Mouse (Mus musculus): ENCODE results near the gene Nr1i2. TPM values are rescaled to one million over a fixed set of nuclear protein-coding genes. Genes with fewer than 3 reads are reported as not detected.
"Not testable (repeated sequence)": the region's sequence is repeated elsewhere in the genome, so short reads cannot be mapped to it uniquely, and the experiment has no call there.

Gene Nr1i2
- polyA plus RNA-seq (2015; fragmentation: Nextera tagmentation; extraction: Ambion mirVana) = not detected in 2 replicates

GRCm38 (mm10) chr16:38294685-38295348 is at the start of gene Nr1i2:
Gene Nr1i2 (minus strand): TSS chr16:38294824.
- WGBS = 79% methylated on average over 7 of the region's 7 CpGs
- no peak within 1 kb of the TSS for H3K27ac ChIP-seq
- no peak within 1 kb of the TSS for H3K4me3 ChIP-seq
- H3K9me3 ChIP-seq (replicated peaks) = no peaks in the 10 kb centered on the region
- H3K4me2 ChIP-seq = no peak within 1 kb of the TSS
- no peaks in the 10 kb centered on the region for H3K4me1 ChIP-seq
- H3K9ac ChIP-seq = no peak within 1 kb of the TSS
- no peaks in the 10 kb centered on the region for H3K27me3 ChIP-seq
- H3K36me3 ChIP-seq (ENCODE audit: poor library complexity, severe bottlenecking) = no peaks in the 10 kb centered on the region
- no peak for ATAC-seq

GRCm38 (mm10) chr16:38341396-38342324 is 47.0 kb upstream of the Nr1i2 start, which contains the start of gene Maats1:
Gene Maats1 (minus strand): TSS chr16:38342143.
- Histone ChIP-seq H3K9ac (peak within 1 kb of the TSS; percentile 68), H3K27me3 (no peaks in the 10 kb centered on the region), H3K4me3 (peak within 1 kb of the TSS; percentile 41), H3K4me1 (peaks cover 9% of the 10 kb centered on the region; the same call in 1 of the 2 replicates), H3K36me3 (ENCODE audit: poor library complexity, severe bottlenecking) (no peaks in the 10 kb centered on the region), H3K27ac (no peak within 1 kb of the TSS), H3K9me3 (replicated peaks) (no peaks in the 10 kb centered on the region), H3K4me2 (peak within 1 kb of the TSS; percentile 70)
- ATAC-seq = peak; percentile 95
- 10% methylated on average over 30 of the region's 30 CpGs for WGBS

- H3K9me3 ChIP-seq (replicated peaks); H3K4me1 ChIP-seq; H3K4me2 ChIP-seq; H3K4me3 ChIP-seq; H3K27ac ChIP-seq; ATAC-seq; H3K9ac ChIP-seq; H3K36me3 ChIP-seq (ENCODE audit: poor library complexity, severe bottlenecking); H3K27me3 ChIP-seq: not testable (repeated sequence)
- 86% methylated on average over 4 of the region's 4 CpGs for WGBS
Observed at GRCm38 (mm10) chr16:38338077-38338476, 43.5 kb upstream of the Nr1i2 start.

- no peaks in the 10 kb centered on the region for H3K4me1 ChIP-seq
- no peak overlapping the region for H3K9ac ChIP-seq
- H3K27me3 ChIP-seq = no peaks in the 10 kb centered on the region
- no peak overlapping the region for H3K27ac ChIP-seq
- no peak for ATAC-seq
- H3K4me2 ChIP-seq = no peak overlapping the region
- H3K36me3 ChIP-seq (ENCODE audit: poor library complexity, severe bottlenecking) = no peaks in the 10 kb centered on the region
- no peaks in the 10 kb centered on the region for H3K9me3 ChIP-seq (replicated peaks)
- WGBS = 44% methylated on average over 6 of the region's 6 CpGs
- no peak overlapping the region for H3K4me3 ChIP-seq
Observed at GRCm38 (mm10) chr16:38334431-38334830, 39.8 kb upstream of the Nr1i2 start.

GRCm38 (mm10) chr16:38329340-38329739 is 34.7 kb upstream of the Nr1i2 start:
- no peaks in the 10 kb centered on the region for H3K27me3 ChIP-seq
- no peaks in the 10 kb centered on the region for H3K4me1 ChIP-seq
- H3K27ac ChIP-seq = no peak overlapping the region
- H3K9ac ChIP-seq = no peak overlapping the region
- no peaks in the 10 kb centered on the region for H3K9me3 ChIP-seq (replicated peaks)
- no peak overlapping the region for H3K4me3 ChIP-seq
- ATAC-seq = no peak
- no peak overlapping the region for H3K4me2 ChIP-seq
- H3K36me3 ChIP-seq (ENCODE audit: poor library complexity, severe bottlenecking) = no peaks in the 10 kb centered on the region
- WGBS = 94% methylated on average over 3 of the region's 3 CpGs

- Histone ChIP-seq H3K4me3 (no peak overlapping the region), H3K27ac (no peak overlapping the region), H3K36me3 (ENCODE audit: poor library complexity, severe bottlenecking) (no peaks in the 10 kb centered on the region), H3K4me2 (no peak overlapping the region), H3K4me1 (no peaks in the 10 kb centered on the region), H3K9ac (no peak overlapping the region), H3K27me3 (no peaks in the 10 kb centered on the region), H3K9me3 (replicated peaks) (no peaks in the 10 kb centered on the region)
- ATAC-seq = no peak
- WGBS = 84% methylated on average over 11 of the region's 11 CpGs
Observed at GRCm38 (mm10) chr16:38326778-38327397, 32.3 kb upstream of the Nr1i2 start.

GRCm38 (mm10) chr16:38324311-38324710 is 29.7 kb upstream of the Nr1i2 start:
- WGBS = 91% methylated on average over 15 of the region's 15 CpGs
- Histone ChIP-seq H3K36me3 (ENCODE audit: poor library complexity, severe bottlenecking) (no peaks in the 10 kb centered on the region), H3K4me2 (no peak overlapping the region), H3K27ac (no peak overlapping the region), H3K9ac (no peak overlapping the region), H3K4me1 (no peaks in the 10 kb centered on the region), H3K4me3 (no peak overlapping the region), H3K9me3 (replicated peaks) (no peaks in the 10 kb centered on the region), H3K27me3 (no peaks in the 10 kb centered on the region)
- ATAC-seq = no peak

GRCm38 (mm10) chr16:38321452-38321935 is 26.9 kb upstream of the Nr1i2 start:
- H3K9me3 ChIP-seq (replicated peaks) = no peaks in the 10 kb centered on the region
- no peak overlapping the region for H3K27ac ChIP-seq
- 36% methylated on average over 17 of the region's 17 CpGs for WGBS
- ATAC-seq = peak; percentile 85
- no peaks in the 10 kb centered on the region for H3K36me3 ChIP-seq (ENCODE audit: poor library complexity, severe bottlenecking)
- H3K4me1 ChIP-seq = no peaks in the 10 kb centered on the region
- peak overlapping the region; percentile 50; the same call in 1 of the 2 replicates for H3K9ac ChIP-seq
- peak overlapping the region; percentile 53 for H3K4me2 ChIP-seq
- no peaks in the 10 kb centered on the region for H3K27me3 ChIP-seq
- peak overlapping the region; percentile 17 for H3K4me3 ChIP-seq

GRCm38 (mm10) chr16:38319087-38319486 is 24.5 kb upstream of the Nr1i2 start:
- WGBS = 89% methylated on average over 4 of the region's 4 CpGs
- H3K4me2 ChIP-seq = no peak overlapping the region
- no peak for ATAC-seq
- no peaks in the 10 kb centered on the region for H3K9me3 ChIP-seq (replicated peaks)
- H3K27ac ChIP-seq = no peak overlapping the region
- H3K4me3 ChIP-seq = no peak overlapping the region
- no peaks in the 10 kb centered on the region for H3K4me1 ChIP-seq
- H3K27me3 ChIP-seq = no peaks in the 10 kb centered on the region
- no peaks in the 10 kb centered on the region for H3K36me3 ChIP-seq (ENCODE audit: poor library complexity, severe bottlenecking)
- no peak overlapping the region for H3K9ac ChIP-seq

- Histone ChIP-seq H3K27me3 (no peaks in the 10 kb centered on the region), H3K4me2 (no peak overlapping the region), H3K27ac (no peak overlapping the region), H3K4me1 (no peaks in the 10 kb centered on the region), H3K36me3 (ENCODE audit: poor library complexity, severe bottlenecking) (no peaks in the 10 kb centered on the region), H3K9me3 (replicated peaks) (no peaks in the 10 kb centered on the region), H3K4me3 (no peak overlapping the region), H3K9ac (no peak overlapping the region)
- 77% methylated on average over 9 of the region's 9 CpGs for WGBS
- no peak for ATAC-seq
Observed at GRCm38 (mm10) chr16:38318492-38318891, 23.9 kb upstream of the Nr1i2 start.

GRCm38 (mm10) chr16:38308195-38308594 is 13.6 kb upstream of the Nr1i2 start:
- H3K9ac ChIP-seq = no peak overlapping the region
- ATAC-seq = no peak

GRCm38 (mm10) chr16:38307651-38308050 is 13.0 kb upstream of the Nr1i2 start:
- no peak for ATAC-seq
- no peak overlapping the region for H3K9ac ChIP-seq
- H3K4me2 ChIP-seq = no peak overlapping the region
- no peak overlapping the region for H3K4me3 ChIP-seq
- no peaks in the 10 kb centered on the region for H3K27me3 ChIP-seq
- H3K36me3 ChIP-seq (ENCODE audit: poor library complexity, severe bottlenecking) = no peaks in the 10 kb centered on the region
- no peaks in the 10 kb centered on the region for H3K4me1 ChIP-seq
- H3K9me3 ChIP-seq (replicated peaks) = no peaks in the 10 kb centered on the region
- WGBS = 49% methylated on average over 7 of the region's 7 CpGs
- H3K27ac ChIP-seq = no peak overlapping the region

More at GRCm38 (mm10) chr16:38308195-38308594, 13.6 kb upstream of the Nr1i2 start:
- Histone ChIP-seq H3K27ac (no peak overlapping the region), H3K4me3 (no peak overlapping the region), H3K9me3 (replicated peaks) (no peaks in the 10 kb centered on the region), H3K36me3 (ENCODE audit: poor library complexity, severe bottlenecking) (no peaks in the 10 kb centered on the region), H3K4me2 (no peak overlapping the region), H3K27me3 (no peaks in the 10 kb centered on the region), H3K4me1 (no peaks in the 10 kb centered on the region)
- WGBS = 68% methylated on average over 11 of the region's 11 CpGs
